Mouse (Mus musculus) kidney, embryonic 16.5 days (tissue): ENCODE results near the gene Mrpl53. TPM values are rescaled to one million over a fixed set of nuclear protein-coding genes. Genes with fewer than 3 reads are reported as not detected.

Experiments used
- ATAC-seq: fragments of 200-750 bp; cut with Nextera tagmentation; 2 replicates; pipeline ENCODE4 v1.8.0; 2017; ENCODE audit warnings: moderate TSS enrichment; ENCODE audit not compliant: low FRiP score, low TSS enrichment
- H3K27ac ChIP-seq: fragments of 300-500 bp; sonication (generic); 2 replicates; pipeline ENCODE4 v1.5.1; 2014; ENCODE audit warnings: low read length
- H3K27me3 ChIP-seq: fragments of 300-500 bp; sonication (generic); 2 replicates; pipeline ENCODE4 v1.6.1; 2014; ENCODE audit warnings: low read length, control low read depth, mixed read lengths; ENCODE audit not compliant: insufficient read depth
- H3K36me3 ChIP-seq: fragments of 300-500 bp; sonication (generic); 2 replicates; pipeline ENCODE4 v1.6.1; 2014; ENCODE audit warnings: low read length, control low read depth, mixed read lengths; ENCODE audit not compliant: insufficient read depth
- H3K4me1 ChIP-seq: fragments of 300-500 bp; sonication (generic); 2 replicates; pipeline ENCODE4 v1.6.1; 2014; ENCODE audit warnings: low read length, control low read depth, mixed read lengths; ENCODE audit not compliant: insufficient read depth
- H3K4me2 ChIP-seq: fragments of 300-500 bp; sonication (generic); replicated peaks from 2 replicates; pipeline ENCODE4 v1.6.1; 2014; ENCODE audit warnings: low read depth, low read length
- H3K4me3 ChIP-seq: fragments of 300-500 bp; sonication (generic); 2 replicates; pipeline ENCODE4 v1.5.1; 2014; ENCODE audit warnings: mild to moderate bottlenecking, low read length
- H3K9ac ChIP-seq: fragments of 300-500 bp; sonication (generic); replicated peaks from 2 replicates; pipeline ENCODE4 v1.6.1; 2014; ENCODE audit warnings: low read length
- H3K9me3 ChIP-seq: fragments of 300-500 bp; sonication (generic); 2 replicates; pipeline ENCODE4 v1.6.1; 2016; ENCODE audit warnings: low read length, control low read depth
- WGBS: fragments of 180-500 bp; shearing (Covaris S2); extraction: QIAGEN DNeasy Blood & Tissue Kit; methylation state at CpG from one replicate; pipeline ENCODE4 v1.1.7; 2014; 5-methylcytosine and 5-hydroxymethylcytosine counted together
- polyA plus RNA-seq: library from polyadenylated mRNA; unstranded; fragments of >200 nt; fragmentation: Nextera tagmentation; extraction: Ambion mirVana; gene quantifications from 2 replicates; pipeline ENCODE4 v1.2.1, GENCODE M21; 2015

Mrpl53 gene
- polyA plus RNA-seq, 1 experiment from 2014 or later, result 143 TPM

DNA sequence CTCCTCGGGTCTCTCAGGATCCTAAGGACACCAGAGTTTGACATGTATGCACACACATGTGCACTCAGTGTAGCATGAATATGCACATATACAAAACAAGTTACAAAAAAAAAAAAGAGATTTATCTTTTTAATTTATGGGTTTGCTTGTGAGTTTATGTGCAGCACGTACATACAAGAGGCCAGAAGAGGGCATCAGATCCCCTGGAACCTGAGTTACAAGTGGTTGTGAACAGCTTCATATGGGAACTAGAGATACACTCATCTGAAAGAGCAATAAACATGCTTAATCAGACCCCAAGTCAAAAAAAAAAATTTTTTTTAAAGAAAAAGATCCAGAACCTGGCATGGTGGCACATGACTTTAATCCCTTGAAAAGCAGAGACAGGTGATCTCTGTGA, 33.9 kb upstream of the Mrpl53 start:
- Histone ChIP-seq H3K4me1 (peaks cover 29% of the 10 kb centered on the region), H3K4me2 (no peak overlapping the region), H3K36me3 (peaks cover 2% of the 10 kb centered on the region; the same call in 1 of the 2 replicates), H3K9ac (no peak overlapping the region), H3K9me3 (no peaks in the 10 kb centered on the region), H3K27ac (no peak overlapping the region), H3K4me3 (no peak overlapping the region), H3K27me3 (peaks cover 65% of the 10 kb centered on the region)
- no peak for ATAC-seq
- WGBS, result 17% methylated on average over 2 of the region's 2 CpGs

- Histone ChIP-seq H3K9me3 (no peaks in the 10 kb centered on the region), H3K4me2 (peak within 1 kb of the TSS; percentile 99), H3K4me1 (peaks cover 19% of the 10 kb centered on the region), H3K27ac (peak within 1 kb of the TSS; percentile 88), H3K27me3 (peaks cover 38% of the 10 kb centered on the region), H3K36me3 (peaks cover 16% of the 10 kb centered on the region), H3K4me3 (peak within 1 kb of the TSS; percentile 90), H3K9ac (peak within 1 kb of the TSS; percentile 90)
- ATAC-seq, result peak; percentile 84
- WGBS, result under 1% methylated on average over 53 of the region's 54 CpGs
Measured at GRCm38 (mm10) chr6:83077630-83078323, 31.1 kb upstream of the Mrpl53 start, which contains the start of gene Pcgf1. Pcgf1 (plus strand) TSS chr6:83077869.

GRCm38 (mm10) chr6:83078324-83078858, 30.4 kb upstream of the Mrpl53 start:
- Histone ChIP-seq H3K36me3 (peaks cover 16% of the 10 kb centered on the region), H3K4me3 (peak overlapping the region; percentile 90), H3K9ac (peak overlapping the region; percentile 90), H3K27ac (peak overlapping the region; percentile 88), H3K4me2 (peak overlapping the region; percentile 99), H3K27me3 (peaks cover 33% of the 10 kb centered on the region), H3K9me3 (no peaks in the 10 kb centered on the region), H3K4me1 (peaks cover 23% of the 10 kb centered on the region)
- peak; percentile 92 for ATAC-seq
- WGBS, result under 1% methylated on average over 46 of the region's 46 CpGs

GRCm38 (mm10) chr6:83080210-83080609, 28.6 kb upstream of the Mrpl53 start:
- H3K27ac ChIP-seq, result no peak overlapping the region
- H3K9me3 ChIP-seq, result no peaks in the 10 kb centered on the region
- H3K9ac ChIP-seq, result no peak overlapping the region
- H3K27me3 ChIP-seq, result peaks cover 19% of the 10 kb centered on the region
- H3K4me1 ChIP-seq, result peaks cover 40% of the 10 kb centered on the region
- no peak overlapping the region for H3K4me2 ChIP-seq
- H3K4me3 ChIP-seq, result no peak overlapping the region
- WGBS, result 92% methylated on average over 5 of the region's 5 CpGs
- no peak for ATAC-seq
- H3K36me3 ChIP-seq, result peaks cover 16% of the 10 kb centered on the region

- Histone ChIP-seq H3K27me3 (peaks cover 22% of the 10 kb centered on the region), H3K9me3 (no peaks in the 10 kb centered on the region), H3K4me2 (no peak overlapping the region), H3K9ac (no peak overlapping the region), H3K27ac (no peak overlapping the region), H3K36me3 (peaks cover 16% of the 10 kb centered on the region), H3K4me3 (no peak overlapping the region), H3K4me1 (peaks cover 63% of the 10 kb centered on the region)
- 0 out of 2 replicates have a peak, but pooled peaks have one; percentile 1 for ATAC-seq
- 20% methylated on average over 5 of the region's 5 CpGs for WGBS
Measured at GRCm38 (mm10) chr6:83083497-83083896, 25.3 kb upstream of the Mrpl53 start.

- Histone ChIP-seq H3K4me3 (no peak overlapping the region), H3K4me1 (peaks cover 55% of the 10 kb centered on the region), H3K4me2 (peak overlapping the region; percentile 34), H3K36me3 (peaks cover 16% of the 10 kb centered on the region), H3K27ac (peak overlapping the region; percentile 61; the same call in 1 of the 2 replicates), H3K9me3 (no peaks in the 10 kb centered on the region), H3K9ac (0 out of 2 replicates have a peak overlapping the region, but pooled peaks have one; percentile 35), H3K27me3 (peaks cover 27% of the 10 kb centered on the region)
- ATAC-seq, result peak; percentile 54; the same call in 1 of the 2 replicates
- WGBS, result 8% methylated on average over 6 of the region's 6 CpGs
Measured at GRCm38 (mm10) chr6:83084477-83084876, 24.4 kb upstream of the Mrpl53 start.

GRCm38 (mm10) chr6:83086121-83087035, 22.5 kb upstream of the Mrpl53 start, which contains the start of gene Lbx2:
Lbx2 (plus strand) TSS chr6:83086367.
- Histone ChIP-seq H3K9me3 (no peaks in the 10 kb centered on the region), H3K9ac (peak within 1 kb of the TSS; percentile 63), H3K36me3 (peaks cover 7% of the 10 kb centered on the region), H3K27ac (0 out of 2 replicates have a peak within 1 kb of the TSS, but pooled peaks have one; percentile 5), H3K4me3 (peak within 1 kb of the TSS; percentile 41), H3K27me3 (peaks cover 30% of the 10 kb centered on the region), H3K4me1 (peaks cover 54% of the 10 kb centered on the region), H3K4me2 (peak within 1 kb of the TSS; percentile 56)
- no peak for ATAC-seq
- WGBS, result 6% methylated on average over 41 of the region's 42 CpGs

- H3K27me3 ChIP-seq, result peaks cover 30% of the 10 kb centered on the region
- no peak for ATAC-seq
Measured at GRCm38 (mm10) chr6:83087205-83087925, 21.5 kb upstream of the Mrpl53 start.

DNA sequence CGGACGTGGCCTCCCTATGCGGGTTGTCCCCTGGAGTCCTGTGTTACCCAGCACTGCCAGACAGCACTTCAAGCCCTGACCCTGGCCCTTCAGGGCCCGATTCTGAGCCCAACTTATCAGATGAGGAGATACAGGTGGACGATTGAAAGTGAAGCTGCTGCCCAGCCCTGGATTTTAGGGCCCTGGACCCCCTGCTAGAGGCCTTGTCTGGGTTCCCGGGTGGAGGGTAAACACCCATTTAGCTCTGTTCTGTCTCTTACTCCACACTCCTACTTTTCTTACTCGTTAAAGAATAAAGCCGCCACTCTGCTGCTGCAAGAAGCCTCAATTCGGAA, 20.9 kb upstream of the Mrpl53 start:
- H3K4me3 ChIP-seq, result peak overlapping the region; percentile 39
- ATAC-seq, result no peak
- no peaks in the 10 kb centered on the region for H3K36me3 ChIP-seq
- no peaks in the 10 kb centered on the region for H3K9me3 ChIP-seq
- 20% methylated on average over 9 of the region's 9 CpGs for WGBS
- H3K4me1 ChIP-seq, result peaks cover 51% of the 10 kb centered on the region
- peaks cover 30% of the 10 kb centered on the region for H3K27me3 ChIP-seq
- H3K27ac ChIP-seq, result no peak overlapping the region
- peak overlapping the region; percentile 56 for H3K4me2 ChIP-seq
- peak overlapping the region; percentile 14 for H3K9ac ChIP-seq

More at GRCm38 (mm10) chr6:83087205-83087925, 21.5 kb upstream of the Mrpl53 start:
- no peak overlapping the region for H3K27ac ChIP-seq
- WGBS, result 3% methylated on average over 47 of the region's 47 CpGs
- peak overlapping the region; percentile 56 for H3K4me2 ChIP-seq
- H3K4me3 ChIP-seq, result peak overlapping the region; percentile 39
- peaks cover 54% of the 10 kb centered on the region for H3K4me1 ChIP-seq
- H3K36me3 ChIP-seq, result peaks cover 1% of the 10 kb centered on the region; the same call in 1 of the 2 replicates
- H3K9me3 ChIP-seq, result no peaks in the 10 kb centered on the region
- H3K9ac ChIP-seq, result peak overlapping the region; percentile 14
